Mouse (Mus musculus) gastrocnemius, postnatal 14 days (tissue): Measurements from ENCODE around the gene Asic4. TPM values are rescaled to one million over a fixed set of nuclear protein-coding genes. Genes with fewer than 3 reads are reported as not detected.

Experiments used
- DNase-seq: peaks from one replicate; pipeline ENCODE4 v3.0.0; 2021; ENCODE audit warnings: mixed read lengths
- intact Hi-C: fragments of 180-260 bp; cut with DNase I; formaldehyde crosslinking; loops from one replicate; pipeline ENCODE4 v1.15.1; 2025; ENCODE audit warnings: low total_unique reads
- total RNA-seq, 2 experiments: library from RNA; stranded (reverse); gene quantifications; 2 replicates each; pipeline ENCODE4 v1.2.3; 2021

Asic4 gene
- total RNA-seq, 2 experiments from 2014 or later: not detected

GRCm38 (mm10) chr1:75490785-75491551 is 40.7 kb downstream of the Asic4 start:
- no peak for DNase-seq
- intact Hi-C loops: no loop called here

GRCm38 (mm10) chr1:75492579-75493170 is 42.4 kb downstream of the Asic4 start:
- intact Hi-C loops: no loop called here
- no peak for DNase-seq

- intact Hi-C loops: no loop called here
- DNase-seq: no peak
Observed at GRCm38 (mm10) chr1:75494878-75495548, 44.8 kb downstream of the Asic4 start.

GRCm38 (mm10) chr1:75498897-75499296 is 48.7 kb downstream of the Asic4 start:
- intact Hi-C loops: no loop called here
- DNase-seq: no peak

- intact Hi-C loops: no loop called here
- no peak for DNase-seq
Observed at GRCm38 (mm10) chr1:75499441-75499840, 49.2 kb downstream of the Asic4 start.

GRCm38 (mm10) chr1:75501905-75502304 is 51.7 kb downstream of the Asic4 start:
- DNase-seq: no peak
- intact Hi-C loops: no loop called here

GRCm38 (mm10) chr1:75502945-75503650 is 52.9 kb downstream of the Asic4 start:
- DNase-seq: no peak
- intact Hi-C loops: no loop called here

- intact Hi-C loops: no loop called here
- DNase-seq: no peak
Observed at GRCm38 (mm10) chr1:75503651-75503980, 53.4 kb downstream of the Asic4 start.

- DNase-seq: no peak
- intact Hi-C loops: no loop called here
Observed at GRCm38 (mm10) chr1:75504256-75505045, 54.2 kb downstream of the Asic4 start.

GRCm38 (mm10) chr1:75505159-75505955 is 55.1 kb downstream of the Asic4 start:
- intact Hi-C loops: no loop called here
- peak; percentile 80 for DNase-seq

GRCm38 (mm10) chr1:75505956-75506831 is 56.0 kb downstream of the Asic4 start, which contains the start of gene Obsl1:
Gene Obsl1 (minus strand): TSS chr1:75506452.
- peak; percentile 87 for DNase-seq
- intact Hi-C loops: no loop called here

GRCm38 (mm10) chr1:75507006-75507405 is 56.8 kb downstream of the Asic4 start, which contains the start of gene Inha:
Gene Inha (plus strand): TSS chr1:75507077.
- intact Hi-C loops: no loop called here
- no peak for DNase-seq

GRCm38 (mm10) chr1:75509586-75509985 is 59.4 kb downstream of the Asic4 start:
- no peak for DNase-seq
- intact Hi-C loops: no loop called here

- intact Hi-C loops: no loop called here
- no peak for DNase-seq
Observed at GRCm38 (mm10) chr1:75510154-75510553, 59.9 kb downstream of the Asic4 start.

GRCm38 (mm10) chr1:75511437-75512210 is 61.4 kb downstream of the Asic4 start:
- intact Hi-C loops: no loop called here
- no peak for DNase-seq

- no peak for DNase-seq
- intact Hi-C loops: no loop called here
Observed at GRCm38 (mm10) chr1:75512550-75512949, 62.3 kb downstream of the Asic4 start.
